Mouse (Mus musculus) forebrain, embryonic 15.5 days (tissue): ENCODE measurements at regions not wholly inside any gene's neighbourhood (a gene's known extent, or its start where the extent isn't known, plus 50 kb on each side); places are given as distances from the start of the nearest gene placed in this dataset.

Experiments used
- ATAC-seq: fragments of 200-750 bp; cut with Nextera tagmentation; replicated peaks from 2 replicates; pipeline ENCODE4 v1.8.0; 2017; ENCODE audit warnings: mild to moderate bottlenecking, moderate TSS enrichment, moderate library complexity
- H3K27ac ChIP-seq: fragments of 300-500 bp; sonication (generic); replicated peaks from 2 replicates; pipeline ENCODE4 v1.5.1; 2015; ENCODE audit warnings: mild to moderate bottlenecking, inconsistent platforms
- H3K27me3 ChIP-seq: fragments of 300-500 bp; sonication (generic); 2 replicates; pipeline ENCODE4 v1.6.1; 2015; ENCODE audit warnings: inconsistent platforms
- H3K36me3 ChIP-seq: fragments of 300-500 bp; sonication (generic); 2 replicates; pipeline ENCODE4 v1.6.1; 2015; ENCODE audit warnings: mild to moderate bottlenecking, inconsistent platforms
- H3K4me1 ChIP-seq: fragments of 300-500 bp; sonication (generic); 2 replicates; pipeline ENCODE4 v1.6.1; 2015; ENCODE audit warnings: inconsistent platforms
- H3K4me2 ChIP-seq: fragments of 300-500 bp; sonication (generic); replicated peaks from 2 replicates; pipeline ENCODE4 v1.6.1; 2015; ENCODE audit warnings: mild to moderate bottlenecking, inconsistent platforms
- H3K4me3 ChIP-seq: fragments of 300-500 bp; sonication (generic); 2 replicates; pipeline ENCODE4 v1.5.1; 2015; ENCODE audit warnings: mild to moderate bottlenecking, inconsistent platforms
- H3K9ac ChIP-seq: fragments of 300-500 bp; sonication (generic); replicated peaks from 2 replicates; pipeline ENCODE4 v1.6.1; 2015; ENCODE audit warnings: mild to moderate bottlenecking, inconsistent platforms
- H3K9me3 ChIP-seq: fragments of 300-500 bp; sonication (generic); 2 replicates; pipeline ENCODE4 v1.6.1; 2016; ENCODE audit warnings: inconsistent platforms
- whole genome bisulfite sequencing: fragments of 180-500 bp; shearing (Covaris S2); methylation state at CpG from one replicate; pipeline ENCODE4 v1.1.7; 2015; ENCODE audit warnings: mixed read lengths; 5-methylcytosine and 5-hydroxymethylcytosine counted together

GRCm38 (mm10) chr16:68951508-68952236, 911.9 kb downstream of the Speer2 start:
- 89% methylated on average over 2 of the region's 2 CpGs for WGBS
- Histone ChIP-seq H3K9me3 (no peaks in the 10 kb centered on the region), H3K27me3 (no peaks in the 10 kb centered on the region), H3K9ac (no peak overlapping the region), H3K36me3 (no peaks in the 10 kb centered on the region), H3K27ac (no peak overlapping the region), H3K4me2 (no peak overlapping the region), H3K4me1 (no peaks in the 10 kb centered on the region), H3K4me3 (no peak overlapping the region)
- no peak for ATAC-seq

DNA sequence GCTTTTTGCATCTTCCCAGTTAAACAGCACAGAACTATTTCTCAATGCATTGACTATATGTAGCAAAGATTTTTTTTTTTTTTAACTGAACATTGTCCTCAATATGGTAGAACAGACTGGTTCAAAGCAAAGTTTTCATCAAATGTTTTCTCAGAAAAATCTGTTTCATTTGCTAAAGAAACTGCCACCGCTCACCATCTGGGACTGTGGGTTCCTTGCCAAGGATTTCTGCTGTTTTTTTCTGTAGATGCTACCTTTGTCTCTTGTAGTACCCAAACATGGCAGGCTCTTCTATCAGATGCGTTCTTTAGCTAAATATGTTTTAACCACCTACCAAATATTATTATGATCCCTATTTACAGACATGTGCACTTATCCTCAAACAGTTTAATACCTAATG, 952.7 kb downstream of the Speer2 start:
- Histone ChIP-seq H3K9ac (no peak overlapping the region), H3K9me3 (no peaks in the 10 kb centered on the region), H3K4me1 (no peaks in the 10 kb centered on the region), H3K4me2 (no peak overlapping the region), H3K36me3 (no peaks in the 10 kb centered on the region), H3K27ac (no peak overlapping the region), H3K27me3 (no peaks in the 10 kb centered on the region), H3K4me3 (no peak overlapping the region)
- peak; percentile 53; the same call in 1 of the 2 replicates for ATAC-seq
- WGBS, result 67% methylated on average over 2 of the region's 2 CpGs

DNA sequence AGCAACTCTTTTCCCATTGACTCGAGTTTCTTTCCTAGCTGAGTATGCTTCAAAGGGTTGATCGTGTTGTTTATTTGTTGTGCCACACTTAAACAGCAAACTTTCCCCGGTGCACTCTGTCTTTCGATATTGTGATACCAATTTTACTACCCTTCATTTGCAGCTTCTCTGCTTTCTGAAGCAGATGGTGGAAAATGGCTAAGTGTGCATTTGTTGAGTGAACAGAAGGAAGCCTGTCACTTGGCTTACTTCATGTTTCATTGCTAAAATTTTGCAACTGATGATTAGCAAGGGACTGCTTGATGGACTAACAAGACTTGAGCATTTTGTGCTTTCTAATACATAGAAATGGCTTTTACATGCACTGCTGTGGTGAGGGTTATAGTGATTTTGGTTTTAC, 965.4 kb downstream of the Speer2 start:
- ATAC-seq, result no peak; the same call in 1 of the 2 replicates

DNA sequence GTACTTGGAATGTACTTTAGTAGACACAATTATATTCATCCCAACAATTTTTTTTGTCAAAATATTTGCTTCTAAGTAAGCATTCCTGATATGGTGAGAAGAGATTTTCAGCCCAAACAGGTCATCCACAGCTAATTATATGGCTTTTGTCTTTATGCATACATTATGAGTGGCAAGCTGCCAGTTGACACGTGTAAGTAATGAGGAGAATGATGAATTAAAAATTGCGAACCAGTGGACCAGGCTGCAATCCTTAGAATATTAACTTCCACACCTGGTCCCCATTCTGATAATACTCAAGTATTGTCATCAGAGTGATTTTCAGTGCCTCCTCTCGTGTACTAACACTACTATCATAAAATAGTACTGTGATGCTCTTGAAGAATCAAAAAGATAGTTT, 1014.8 kb downstream of the Speer2 start:
- H3K36me3 ChIP-seq, result no peaks in the 10 kb centered on the region
- no peaks in the 10 kb centered on the region for H3K27me3 ChIP-seq
- WGBS, result 16% methylated on average over 3 of the region's 3 CpGs
- no peak for ATAC-seq
- H3K27ac ChIP-seq, result no peak overlapping the region
- no peak overlapping the region for H3K9ac ChIP-seq
- H3K4me1 ChIP-seq, result no peaks in the 10 kb centered on the region
- H3K4me2 ChIP-seq, result no peak overlapping the region
- no peaks in the 10 kb centered on the region for H3K9me3 ChIP-seq
- H3K4me3 ChIP-seq, result no peak overlapping the region

More for the DNA sequence above, 965.4 kb downstream of the Speer2 start:
- Histone ChIP-seq H3K36me3 (no peaks in the 10 kb centered on the region), H3K4me2 (no peak overlapping the region), H3K9ac (no peak overlapping the region), H3K4me3 (no peak overlapping the region), H3K9me3 (no peaks in the 10 kb centered on the region), H3K27me3 (no peaks in the 10 kb centered on the region), H3K4me1 (no peaks in the 10 kb centered on the region), H3K27ac (no peak overlapping the region)
- 70% methylated on average over 4 of the region's 4 CpGs for WGBS
